Mouse (Mus musculus): ENCODE results near the gene Atg5.

Atg5 gene

DNA sequence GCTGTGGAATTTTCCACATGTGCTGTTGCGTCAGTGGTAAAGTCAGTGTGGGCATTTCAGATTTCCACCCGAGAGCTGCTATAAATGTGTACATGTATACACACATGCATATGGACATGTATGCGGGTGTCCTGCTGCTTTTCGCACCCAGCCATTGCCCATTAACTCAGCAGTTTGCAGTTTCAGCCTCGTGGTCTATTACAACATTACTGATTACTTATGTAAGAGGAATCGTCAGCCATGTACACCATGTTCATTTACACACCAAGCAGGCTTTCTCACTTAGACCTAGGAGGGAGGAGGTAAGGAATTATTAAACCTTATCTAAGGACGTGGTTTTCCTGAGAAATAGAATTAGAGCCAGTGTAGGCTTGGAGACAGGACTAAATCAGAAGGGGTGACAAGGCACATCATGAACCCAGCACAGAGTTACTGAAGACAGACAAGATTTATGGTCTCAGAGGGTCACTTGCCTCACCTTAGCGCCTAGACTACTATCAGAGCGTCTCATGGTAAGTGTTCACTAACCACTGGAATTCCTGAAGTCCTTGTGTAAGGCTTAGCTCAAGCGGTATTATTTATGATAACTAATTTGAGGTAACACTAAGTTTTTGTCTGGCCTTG is 79.5 kb downstream of the Atg5 start:
- in situ Hi-C loops (cut with MboI, MseI): loop anchor here in 1 of 2 experiments (25.0 kb wide), 1 partner anchor 690 kb away; no protein-coding TSS in a partner anchor

DNA sequence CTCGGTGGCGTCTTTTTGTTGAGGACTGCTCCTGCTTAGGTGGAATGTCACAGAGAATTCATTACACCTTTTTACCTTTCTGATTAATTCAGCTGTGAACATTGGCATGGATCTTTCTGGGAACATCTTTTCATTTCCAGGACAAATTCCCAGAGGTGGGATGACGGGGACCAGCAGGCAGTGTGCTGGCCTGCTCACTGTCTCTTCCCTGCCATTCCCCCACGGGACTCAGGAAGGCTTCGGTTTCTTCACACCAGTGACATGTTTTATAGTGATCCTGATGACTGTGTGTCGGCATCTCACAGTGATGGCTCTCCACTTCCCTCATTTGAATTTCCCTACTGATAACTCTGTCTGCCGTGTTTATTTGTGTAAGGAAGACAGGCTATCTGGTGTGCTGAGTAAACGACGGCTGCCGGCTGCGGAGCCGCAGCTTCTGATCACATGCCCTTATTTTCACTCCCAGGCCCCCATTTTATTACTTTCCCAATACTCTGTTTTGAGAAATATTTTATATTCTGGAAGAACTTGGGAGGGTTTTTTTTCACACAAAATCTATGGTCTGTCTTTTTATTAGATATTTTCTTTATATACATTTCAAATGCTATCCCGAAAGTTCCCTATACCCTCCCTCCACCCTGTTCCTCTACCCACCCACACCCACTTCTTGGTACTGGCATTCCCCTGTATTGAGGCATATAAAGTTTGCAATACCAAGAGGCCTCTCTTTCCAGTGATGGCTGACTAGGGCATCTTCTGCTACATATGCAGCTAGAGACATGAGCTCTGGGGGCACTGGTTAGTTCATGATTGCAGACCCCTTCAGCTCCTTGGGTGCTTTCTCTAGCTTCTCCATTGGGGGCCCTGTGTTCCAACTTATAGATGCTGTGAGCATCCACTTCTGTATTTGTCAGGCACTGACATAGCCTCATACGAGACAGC is 80.6 kb downstream of the Atg5 start:
- in situ Hi-C loops (cut with MboI, MseI): loop anchor here in 1 of 2 experiments (25.0 kb wide), 1 partner anchor 689 kb away; no protein-coding TSS in a partner anchor

DNA sequence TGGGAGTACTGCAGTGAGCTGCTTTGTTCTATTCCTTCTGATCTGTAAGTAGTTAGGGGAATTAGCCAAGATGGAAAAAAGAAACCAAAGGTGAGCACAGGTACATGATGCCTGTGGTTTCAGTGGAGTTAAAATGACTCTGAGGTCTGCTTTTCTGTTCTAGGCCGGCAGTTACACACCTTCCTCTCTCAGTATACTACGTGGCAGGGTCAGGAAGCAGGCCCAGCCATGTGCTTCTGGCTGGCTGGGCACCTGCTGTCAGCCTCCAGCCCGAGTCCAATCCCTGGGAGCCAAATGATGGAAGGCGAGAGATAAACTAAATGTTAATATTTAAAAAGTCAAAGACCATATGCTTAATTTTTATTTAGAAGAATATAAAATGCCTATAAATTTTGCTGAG is 85.3 kb downstream of the Atg5 start:
- in situ Hi-C loops (cut with MboI, MseI): no loop called here

DNA sequence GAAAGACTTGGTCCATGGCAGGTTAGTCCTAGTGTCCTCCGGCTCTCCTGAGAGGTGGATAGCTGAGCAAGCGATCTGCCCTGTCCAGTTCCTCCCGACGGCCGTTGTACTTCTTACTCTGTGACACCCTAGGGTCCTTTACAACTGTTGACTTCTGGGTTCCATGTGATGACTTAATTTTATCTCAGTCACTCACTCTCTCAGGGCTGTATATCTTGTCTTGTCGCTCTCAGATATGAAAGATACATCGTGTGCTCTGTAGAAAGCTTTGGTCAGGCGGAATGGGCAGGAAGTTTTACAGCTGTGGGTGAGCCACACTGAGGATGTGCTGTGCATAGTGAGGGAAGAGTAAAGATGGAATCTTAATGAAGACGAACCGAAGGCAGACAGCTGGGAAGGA is 86.2 kb downstream of the Atg5 start:
- in situ Hi-C loops (cut with MboI, MseI): no loop called here

DNA sequence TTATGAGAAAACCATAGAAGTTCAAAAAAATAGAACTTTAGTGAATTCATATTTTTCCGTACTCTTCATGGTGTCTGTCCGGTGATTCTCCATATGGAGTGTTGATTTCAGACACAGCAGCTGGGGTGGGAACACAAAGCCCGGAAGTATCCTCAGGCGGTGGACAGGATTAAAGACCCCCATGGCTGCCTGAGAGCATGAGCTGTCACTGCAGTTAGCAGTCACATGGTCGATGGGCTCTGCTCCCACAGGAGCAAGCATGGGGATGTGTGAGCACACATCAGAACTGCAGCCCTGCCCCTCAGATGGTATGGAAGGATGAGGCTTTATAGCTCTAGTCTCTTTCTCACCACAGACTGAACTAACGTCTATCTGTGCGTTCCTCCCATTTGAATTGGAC is 87.1 kb downstream of the Atg5 start:
- in situ Hi-C loops (cut with MboI, MseI): no loop called here

DNA sequence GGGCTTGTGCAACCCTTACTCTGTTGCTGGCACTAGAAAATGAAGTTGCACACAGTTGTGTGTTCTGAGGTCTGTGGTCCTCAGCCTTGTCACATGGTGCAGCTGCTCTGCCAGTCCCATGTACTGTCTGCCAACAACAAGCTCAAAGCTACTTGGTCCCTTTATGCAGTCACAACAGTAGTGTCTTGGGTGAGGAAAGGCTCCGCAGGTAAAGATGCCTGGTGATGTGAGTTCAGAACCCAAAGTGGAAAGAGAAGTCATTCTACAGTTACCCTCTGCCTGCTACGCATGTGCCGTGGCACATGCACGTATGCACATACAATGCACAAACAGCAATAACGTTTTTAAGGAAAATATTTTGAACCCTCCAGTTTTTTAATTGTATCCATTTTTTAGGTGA is 88.5 kb downstream of the Atg5 start:
- in situ Hi-C loops (cut with MboI, MseI): no loop called here

DNA sequence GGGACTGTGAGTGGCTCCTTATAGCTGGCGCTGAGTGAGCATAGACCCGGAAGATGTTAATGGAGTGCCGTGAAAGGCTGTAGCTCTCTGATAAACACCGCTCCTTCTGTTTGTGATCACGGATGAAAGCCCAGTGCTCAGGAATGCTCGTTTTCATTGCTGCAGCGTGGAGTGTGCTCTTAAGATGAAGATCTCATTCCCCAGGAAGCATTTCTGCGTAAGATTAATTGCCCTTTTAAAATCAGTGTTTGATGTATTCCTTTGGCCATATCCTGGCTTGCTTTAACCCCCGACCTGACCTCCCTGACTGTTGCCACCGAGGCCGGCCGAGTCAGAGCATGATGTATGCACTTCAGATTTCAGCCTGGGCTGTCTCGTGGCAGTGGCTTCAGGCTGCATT is 89.2 kb downstream of the Atg5 start:
- in situ Hi-C loops (cut with MboI, MseI): no loop called here

DNA sequence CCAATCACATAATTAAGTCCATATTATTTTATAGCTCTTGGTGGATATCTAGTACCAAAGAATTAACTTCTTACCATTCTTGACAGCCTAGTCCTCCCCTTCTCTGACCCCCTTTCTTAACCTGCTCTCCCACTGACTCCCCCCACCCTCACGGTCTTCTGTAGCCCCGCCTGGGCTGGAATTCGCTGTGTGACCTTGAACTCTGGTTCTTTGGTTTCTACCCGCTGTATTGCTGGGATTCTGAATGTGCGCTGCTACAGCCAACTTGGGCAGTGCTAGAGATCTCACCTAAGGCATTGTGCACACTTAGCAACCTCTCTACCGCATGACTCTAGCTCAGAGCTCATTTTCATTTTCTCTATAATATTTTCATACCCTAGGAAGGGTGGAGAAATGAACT is 90.7 kb downstream of the Atg5 start:
- in situ Hi-C loops (cut with MboI, MseI): no loop called here

DNA sequence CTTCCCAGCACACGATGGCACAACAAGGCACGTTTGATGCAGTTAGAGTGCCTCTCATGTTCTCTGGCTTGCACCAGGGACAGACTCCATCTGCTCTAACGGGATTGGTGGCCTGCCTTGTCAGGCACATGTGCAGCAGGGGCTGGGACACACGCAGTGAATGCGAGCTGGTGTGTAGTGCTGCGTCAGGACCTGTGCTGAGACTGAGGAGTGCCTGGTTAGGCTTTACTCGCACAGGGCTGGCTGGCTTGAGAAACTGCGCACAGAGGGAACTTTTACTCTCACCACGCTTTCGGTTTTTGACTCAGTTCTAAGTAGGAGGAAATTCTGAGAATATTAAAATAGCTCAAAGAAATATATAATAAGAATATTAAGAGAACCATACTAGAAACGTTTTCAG is 92.5 kb downstream of the Atg5 start:
- in situ Hi-C loops (cut with MboI, MseI): no loop called here

DNA sequence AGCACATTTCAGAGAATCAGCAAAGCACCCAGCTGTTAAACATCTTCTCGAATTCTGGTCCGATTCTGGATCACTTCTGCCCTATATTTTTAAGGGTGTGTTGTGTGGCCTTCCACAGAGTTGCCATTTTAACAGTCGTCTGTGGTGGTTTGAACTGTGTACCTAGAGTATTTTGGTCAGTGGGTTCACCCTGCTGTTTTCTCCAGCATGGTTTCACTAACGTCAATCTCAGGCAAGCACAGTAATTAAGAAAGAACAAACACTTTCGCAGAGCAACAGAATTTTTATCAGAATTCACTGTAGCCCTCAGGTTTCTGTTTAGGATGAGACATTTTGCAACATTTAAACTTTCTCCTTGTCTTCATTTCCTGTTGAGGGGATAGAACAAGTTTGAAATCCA is 94.3 kb downstream of the Atg5 start:
- in situ Hi-C loops (cut with MboI, MseI): no loop called here

DNA sequence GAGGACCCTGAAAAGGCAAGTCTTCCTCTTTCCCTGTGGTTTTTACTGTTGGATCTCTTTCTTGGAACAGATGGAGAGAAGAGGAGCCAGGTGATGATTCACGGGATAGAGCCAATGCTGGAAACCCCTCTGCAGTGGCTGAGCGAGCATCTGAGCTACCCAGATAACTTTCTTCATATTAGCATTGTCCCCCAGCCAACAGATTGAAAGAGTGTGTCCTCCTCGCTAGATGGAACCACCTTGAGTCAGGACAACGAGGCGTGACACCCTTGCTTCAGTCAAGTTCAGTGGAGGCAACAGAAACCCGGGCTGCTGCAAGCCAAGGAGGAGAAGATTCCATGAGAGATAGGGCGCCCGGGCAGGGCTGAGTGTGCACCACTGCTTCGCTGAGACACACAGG is 94.7 kb downstream of the Atg5 start:
- in situ Hi-C loops (cut with MboI, MseI): no loop called here

DNA sequence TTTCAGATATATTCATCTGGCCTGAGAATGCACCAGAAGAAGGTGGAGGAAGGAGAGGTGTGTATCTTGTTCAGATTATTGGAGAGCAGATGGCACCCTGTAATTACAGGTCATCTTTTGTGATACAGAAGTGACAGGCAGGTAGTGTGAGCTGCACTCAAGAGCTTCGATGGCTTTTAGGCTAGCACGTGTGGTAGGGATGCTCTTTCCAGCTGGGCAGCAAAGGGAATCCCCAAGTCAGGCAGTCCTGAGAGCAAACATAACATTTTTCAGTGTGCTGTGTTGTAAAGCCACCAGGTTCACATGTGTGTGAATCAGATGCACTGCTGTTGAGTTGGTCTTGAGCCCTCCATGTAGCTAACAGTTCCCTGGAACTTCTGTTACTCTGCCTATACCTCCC is 98.0 kb downstream of the Atg5 start:
- in situ Hi-C loops (cut with MboI, MseI): no loop called here

DNA sequence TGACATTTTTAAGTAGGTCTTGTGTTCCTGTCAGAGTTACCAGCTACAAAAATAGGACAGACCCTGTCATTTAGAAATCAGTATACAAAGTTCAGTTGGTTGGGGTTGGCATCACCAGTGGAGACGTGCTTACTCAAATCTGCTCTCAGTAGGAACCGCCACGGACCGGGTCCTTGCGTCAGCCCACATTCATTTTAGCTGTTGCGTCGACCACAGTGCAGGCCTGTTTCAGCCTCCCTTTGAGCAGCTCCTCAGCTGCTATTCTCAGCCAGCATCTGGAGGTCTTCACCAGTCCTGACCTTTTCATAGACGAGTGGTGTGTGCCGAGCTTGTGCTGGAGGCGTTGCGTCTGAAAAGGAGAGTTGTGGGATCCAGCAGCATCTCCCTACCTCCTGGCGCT is 98.9 kb downstream of the Atg5 start:
- in situ Hi-C loops (cut with MboI, MseI): no loop called here

DNA sequence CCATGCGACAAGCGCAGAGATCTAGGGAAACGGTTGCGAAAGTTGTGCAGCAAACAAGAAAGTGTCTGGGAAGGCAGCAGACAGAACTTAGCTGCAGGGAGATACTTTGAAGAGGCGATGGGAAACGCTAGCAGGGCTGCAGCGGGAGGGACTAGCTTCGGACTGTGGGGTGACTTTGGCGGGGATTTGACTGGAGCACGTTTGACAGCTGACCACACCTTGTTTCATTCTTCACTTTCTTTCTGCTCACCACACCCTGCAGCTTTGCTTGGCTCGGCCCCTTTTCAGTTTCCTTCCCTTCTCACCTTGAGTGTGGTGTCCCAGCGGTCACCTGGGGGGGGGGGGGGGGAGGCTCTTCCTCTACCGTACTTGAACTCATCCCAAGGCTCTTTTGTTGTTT is 100.4 kb downstream of the Atg5 start:
- in situ Hi-C loops (cut with MboI, MseI): no loop called here

DNA sequence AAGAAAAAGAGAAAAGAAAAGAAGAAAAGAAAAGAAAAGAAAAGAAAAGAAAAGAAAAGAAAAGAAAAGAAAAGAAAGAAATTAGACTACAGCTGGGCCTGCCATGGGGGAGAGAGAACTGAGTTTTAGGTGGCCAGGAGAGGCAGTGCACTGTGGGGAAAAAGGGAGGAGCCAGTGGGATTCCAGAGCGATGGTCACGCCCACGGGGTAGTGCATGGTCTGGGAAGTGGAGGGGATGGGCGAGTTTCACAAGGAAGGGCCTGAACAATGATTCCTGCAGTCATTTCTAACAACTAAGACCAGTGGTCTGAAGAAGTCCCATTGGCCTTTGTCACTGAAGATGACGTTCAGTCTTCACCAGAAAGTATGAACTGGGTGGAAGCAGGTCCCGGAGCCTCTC is 102.5 kb downstream of the Atg5 start:
- in situ Hi-C loops (cut with MboI, MseI): no loop called here

DNA sequence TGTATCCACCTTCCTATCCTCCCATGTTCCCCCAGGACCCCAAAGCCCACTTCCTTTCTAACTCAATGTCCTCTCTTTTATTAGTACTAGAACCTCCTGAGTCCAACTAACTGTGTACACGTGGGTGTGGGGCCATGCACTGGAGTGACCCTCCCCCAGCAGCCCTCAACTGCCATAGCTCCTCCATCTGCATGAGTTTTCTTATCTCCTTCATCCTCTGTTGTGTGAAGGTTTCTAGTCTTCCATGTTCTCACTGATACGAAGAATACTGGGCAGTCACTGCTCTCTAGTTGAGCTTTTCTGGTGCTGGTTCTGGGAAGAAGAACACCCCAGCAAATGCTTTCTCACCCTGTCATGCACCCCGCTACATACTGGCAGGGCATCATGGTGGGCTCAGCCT is 104.1 kb downstream of the Atg5 start:
- in situ Hi-C loops (cut with MboI, MseI): no loop called here

DNA sequence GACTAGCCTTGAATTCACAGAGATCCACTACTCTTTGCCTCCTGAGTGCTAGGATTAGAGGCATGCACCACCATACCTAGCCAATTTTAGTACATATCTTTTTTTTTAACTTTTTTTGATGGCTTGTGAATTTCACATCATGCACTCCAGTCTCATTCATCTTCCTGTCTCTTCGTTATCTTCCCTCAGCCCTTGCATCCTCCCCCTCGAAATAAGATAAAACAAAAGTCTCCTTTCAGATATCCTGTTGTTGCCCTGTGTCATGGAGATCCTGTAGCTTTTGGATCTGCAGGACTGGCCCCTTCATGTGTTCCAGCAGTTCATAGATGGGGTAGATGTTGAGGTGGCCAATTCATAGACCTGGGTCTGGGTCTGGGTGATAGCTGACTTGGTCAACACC is 106.5 kb downstream of the Atg5 start:
- in situ Hi-C loops (cut with MboI, MseI): loop anchor here in 1 of 2 experiments (5.0 kb wide), 2 partner anchors 83 to 102 kb away; no protein-coding TSS in a partner anchor

DNA sequence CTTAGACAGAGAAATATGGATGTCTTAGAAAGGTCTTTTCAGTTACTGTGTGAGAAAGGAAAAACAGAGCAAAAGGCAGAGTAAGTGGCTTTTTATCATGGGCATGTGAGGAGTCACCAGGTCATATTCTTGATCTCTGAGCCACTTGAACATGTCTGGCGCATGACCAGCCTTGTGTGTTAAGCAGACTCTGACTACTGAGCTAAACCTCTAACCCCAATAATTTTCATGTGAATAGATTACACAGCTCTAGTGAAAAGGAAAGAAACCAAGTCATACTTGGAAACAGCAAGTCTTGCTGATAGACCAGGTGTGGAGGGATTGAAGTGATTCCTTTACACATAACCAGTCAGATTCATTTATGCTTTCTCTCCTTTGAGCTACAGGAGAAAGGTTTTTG is 107.3 kb downstream of the Atg5 start:
- in situ Hi-C loops (cut with MboI, MseI): loop anchor here in 1 of 2 experiments (5.0 kb wide), 2 partner anchors 82 to 103 kb away; no protein-coding TSS in a partner anchor

DNA sequence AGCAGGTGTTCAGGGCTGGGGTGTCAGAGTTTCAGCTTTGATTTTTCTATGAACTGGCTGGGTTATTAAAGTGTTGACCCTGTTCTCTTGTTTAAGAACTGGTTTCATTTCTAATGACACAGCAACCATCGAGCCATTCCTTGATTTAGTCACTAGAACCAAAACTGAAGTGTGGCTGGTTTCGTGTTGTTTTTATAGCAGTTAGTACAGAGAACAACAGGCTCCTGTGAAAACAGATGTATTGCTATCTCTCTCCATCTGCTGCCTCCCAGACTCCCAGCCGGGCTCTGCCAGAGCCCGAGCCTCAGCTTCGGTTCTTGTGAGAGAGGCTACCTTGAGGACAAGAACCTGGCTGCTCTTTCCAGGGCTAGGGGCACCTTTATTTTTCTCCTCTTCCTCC is 109.7 kb downstream of the Atg5 start:
- in situ Hi-C loops (cut with MboI, MseI): loop anchor here in 1 of 2 experiments (5.0 kb wide), 2 partner anchors 79 to 106 kb away; no protein-coding TSS in a partner anchor

DNA sequence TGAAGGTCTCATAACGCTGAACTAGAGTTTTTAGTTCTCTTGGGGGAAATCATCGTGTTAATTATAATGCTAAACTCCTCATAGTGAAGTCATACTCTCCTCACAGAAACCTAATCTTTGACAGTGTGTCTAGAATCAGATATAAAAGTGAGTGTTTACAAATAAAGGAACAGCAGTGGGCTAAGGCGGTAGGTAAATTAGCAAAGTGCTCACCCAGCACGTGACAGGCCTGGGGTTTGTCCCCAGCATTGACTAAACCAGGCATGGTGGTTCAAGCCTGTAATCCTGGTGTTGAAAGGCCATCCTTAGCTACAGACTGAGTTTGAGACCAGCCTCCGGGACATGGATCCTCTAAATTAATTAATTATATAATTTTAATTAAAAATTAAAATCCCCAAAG is 110.2 kb downstream of the Atg5 start:
- in situ Hi-C loops (cut with MboI, MseI): loop anchor here in 1 of 2 experiments (5.0 kb wide), 2 partner anchors 79 to 106 kb away; no protein-coding TSS in a partner anchor

DNA sequence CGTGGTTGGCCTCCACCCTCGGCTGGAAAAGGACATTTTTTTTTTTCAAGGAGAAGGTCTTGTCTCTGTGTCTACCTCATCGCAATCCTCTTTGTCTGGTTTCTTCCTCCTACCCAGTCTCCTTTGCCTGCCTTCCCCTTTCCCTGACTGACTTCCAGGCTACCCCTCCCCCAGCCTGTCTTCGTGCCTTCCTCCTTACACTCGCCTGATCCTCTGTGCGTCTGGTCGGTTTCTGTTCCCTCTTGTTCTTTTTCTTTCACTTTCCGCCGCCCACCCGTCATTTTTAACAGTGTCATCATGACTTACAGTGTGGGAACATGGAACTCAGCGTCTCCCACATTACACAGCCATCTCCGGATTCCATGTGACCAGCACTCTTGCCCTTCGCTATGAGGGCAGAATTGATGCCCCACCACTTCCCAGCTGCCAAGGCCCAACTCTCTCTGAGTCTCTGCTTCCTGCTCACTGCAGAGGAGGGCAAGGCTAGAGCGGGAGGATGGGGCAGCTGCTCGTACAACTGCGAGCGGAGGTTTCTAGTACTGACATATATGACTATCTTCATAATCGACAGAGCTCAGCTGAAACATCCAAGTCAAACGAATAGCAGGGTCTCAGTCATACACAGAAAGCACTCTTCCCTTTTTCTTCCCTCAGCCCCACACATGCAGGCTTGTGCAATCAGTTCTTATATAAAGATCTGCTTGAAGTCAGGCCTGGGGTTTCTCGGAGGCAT is 112.5 kb downstream of the Atg5 start:
- in situ Hi-C loops (cut with MboI, MseI): loop anchor here in 1 of 2 experiments (5.0 kb wide), 1 partner anchor 52 kb away; no protein-coding TSS in a partner anchor

DNA sequence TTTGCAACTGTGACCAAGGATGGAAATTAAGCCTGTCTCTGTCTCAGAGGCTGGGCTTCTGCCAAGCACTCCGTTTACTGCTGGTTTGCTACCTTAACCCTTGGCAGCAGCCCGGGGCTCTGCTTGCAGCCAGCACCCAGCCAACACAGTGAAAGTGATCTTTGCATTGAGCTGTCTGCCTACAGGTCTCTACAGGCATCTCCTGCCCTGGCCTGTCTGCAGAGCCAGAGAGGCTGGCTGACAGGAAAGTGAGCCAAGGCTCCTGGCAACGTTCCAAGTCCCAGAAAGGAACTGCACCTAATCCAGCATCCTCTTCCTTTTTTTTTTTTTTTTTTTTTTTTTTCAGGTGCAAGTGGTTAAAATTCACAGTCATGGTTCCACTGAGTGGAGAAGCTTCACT is 113.2 kb downstream of the Atg5 start:
- in situ Hi-C loops (cut with MboI, MseI): loop anchor here in 1 of 2 experiments (5.0 kb wide), 1 partner anchor 51 kb away; no protein-coding TSS in a partner anchor

All from T-helper 17 cell (primary cell).